Mouse (Mus musculus): ENCODE data around the gene Zfp940.
"Not testable (repeated sequence)": the region's sequence is repeated elsewhere in the genome, so short reads cannot be mapped to it uniquely, and the experiment has no call there.

Zfp940 gene

DNA sequence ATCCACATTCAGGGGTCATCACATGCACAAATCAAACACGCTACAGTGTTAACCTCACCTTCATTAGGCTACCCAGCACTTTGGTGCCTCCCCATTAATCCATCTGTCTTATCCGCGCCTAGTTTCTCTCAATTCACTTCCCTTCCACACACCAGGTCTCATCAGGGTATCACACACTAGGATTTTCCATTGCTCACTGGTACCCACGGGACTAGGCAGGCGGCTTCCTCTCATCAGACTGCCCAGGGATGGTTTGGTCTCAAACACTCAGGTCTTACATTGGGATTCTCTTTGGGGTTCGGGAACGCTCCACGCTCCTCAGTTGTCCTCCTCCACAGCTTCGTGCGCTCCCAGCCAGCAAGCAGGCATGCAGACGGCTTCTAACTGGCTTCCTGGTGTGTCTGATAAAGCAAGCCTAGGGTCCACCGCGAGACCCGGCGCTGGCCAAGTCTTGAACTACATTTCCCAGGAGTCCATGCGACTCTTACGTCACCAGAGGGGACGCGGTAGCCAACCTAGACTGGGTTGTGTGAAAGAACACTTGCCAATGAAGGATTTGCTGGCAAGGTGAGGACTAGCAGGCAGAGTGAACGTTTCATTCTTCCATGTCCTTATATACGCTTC lies at the start of gene Zfp940:
Gene Zfp940, minus strand, starts transcription at position 451 of the 624 bp plus-strand sequence.
- peak; percentile 76 for DNase-seq (ENCODE audit: extremely low read depth, insufficient read length, low spot score)

DNA sequence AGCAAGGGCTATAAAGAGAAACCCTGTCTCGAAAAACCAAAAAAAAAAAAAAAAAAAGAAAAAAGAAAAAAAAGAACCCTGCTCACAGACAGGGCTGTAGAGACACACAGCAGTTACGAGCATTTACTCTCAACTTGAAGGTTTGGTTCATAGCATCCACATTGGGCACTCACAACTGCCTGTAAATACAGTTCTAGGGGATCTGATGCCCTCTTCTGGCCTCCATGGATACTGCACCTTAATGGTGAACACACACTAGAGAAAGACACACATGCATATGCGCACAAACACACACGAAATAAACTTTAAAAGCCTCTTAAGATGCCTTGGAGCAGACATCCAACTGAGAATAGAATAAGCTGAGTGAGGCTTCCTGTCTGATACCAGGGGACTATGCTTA lies 44.9 kb upstream of the Zfp940 start:
- DNase-seq (ENCODE audit: extremely low read depth, insufficient read length, low spot score): no peak

DNA sequence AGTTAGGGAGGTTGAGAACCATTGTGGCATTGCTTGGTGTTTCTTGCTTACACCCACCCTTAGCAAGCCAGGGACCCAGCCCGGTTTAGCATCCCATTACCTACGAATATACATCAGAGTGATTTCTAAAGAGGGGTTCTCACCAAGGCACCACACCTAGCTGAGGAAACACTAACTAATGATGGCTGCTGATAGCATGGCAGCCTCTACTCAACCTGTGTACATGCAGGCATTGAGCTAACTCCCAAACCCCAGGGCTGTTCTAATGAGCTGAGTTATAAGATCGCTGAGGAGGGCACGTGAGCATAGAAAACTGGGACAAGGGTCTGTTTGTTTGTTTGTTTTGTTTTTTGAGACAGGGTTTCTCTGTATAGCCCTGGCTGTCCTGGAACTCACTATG lies 39.3 kb upstream of the Zfp940 start:
- DNase-seq (ENCODE audit: extremely low read depth, insufficient read length, low spot score): no peak

DNA sequence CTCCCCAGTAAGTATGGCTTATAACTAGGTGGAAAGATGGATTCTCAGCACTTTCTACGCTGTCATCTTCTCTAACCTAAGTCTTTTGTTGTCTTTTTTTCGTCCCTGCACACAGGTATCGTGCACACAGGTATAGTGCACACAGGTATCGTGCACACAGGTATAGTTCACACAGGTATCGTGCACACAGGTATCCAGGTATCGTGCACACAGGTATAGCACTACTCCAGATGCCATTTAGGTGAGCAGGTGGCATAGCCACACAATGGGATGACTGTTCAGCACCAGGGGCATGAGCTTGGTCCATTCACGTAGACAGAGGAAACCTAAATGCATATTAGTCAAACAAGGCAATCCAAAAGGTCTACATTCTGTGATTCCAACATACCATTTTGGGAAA lies 37.0 kb upstream of the Zfp940 start:
- DNase-seq (ENCODE audit: extremely low read depth, insufficient read length, low spot score): no peak

DNA sequence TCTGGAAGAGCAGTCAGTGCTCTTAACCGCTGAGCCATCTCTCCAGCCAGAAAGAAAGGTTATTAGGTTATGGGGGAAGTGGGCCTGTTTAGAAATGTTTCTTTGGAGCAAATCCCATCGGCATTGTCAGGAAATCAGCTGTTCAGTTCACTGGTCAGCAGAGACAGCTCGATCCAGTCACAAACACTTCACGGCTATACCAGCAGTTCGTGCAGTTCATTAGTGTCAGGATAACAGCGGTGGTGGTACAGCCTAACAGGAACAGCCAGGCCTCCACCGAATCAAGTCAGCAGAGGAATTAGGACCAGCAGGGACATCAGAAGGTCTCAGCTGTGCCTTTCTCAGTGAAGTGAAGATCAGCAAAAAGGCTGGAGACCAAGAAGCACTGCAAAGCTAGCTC lies 27.4 kb upstream of the Zfp940 start:
- no peak for DNase-seq (ENCODE audit: extremely low read depth, insufficient read length, low spot score)

DNA sequence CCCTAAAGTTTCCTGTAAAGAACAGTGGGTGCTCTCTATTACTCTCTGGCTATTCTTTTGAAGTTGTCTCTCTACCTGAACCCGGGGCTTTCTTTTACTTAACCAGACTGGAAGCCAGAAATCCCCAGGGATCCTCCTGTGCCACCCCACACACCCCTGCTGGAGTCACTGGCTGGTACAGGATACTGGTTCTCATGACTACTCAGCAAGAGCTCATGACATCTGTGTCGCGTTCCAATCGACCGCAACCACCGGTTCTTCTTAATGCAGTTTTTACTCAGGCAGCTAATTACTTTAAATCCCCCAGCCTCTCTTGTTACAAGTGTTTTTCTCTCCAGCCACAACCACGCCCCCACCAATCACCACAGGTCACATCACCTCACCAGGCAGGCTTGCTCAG lies 26.6 kb upstream of the Zfp940 start:
- DNase-seq (ENCODE audit: extremely low read depth, insufficient read length, low spot score): no peak

DNA sequence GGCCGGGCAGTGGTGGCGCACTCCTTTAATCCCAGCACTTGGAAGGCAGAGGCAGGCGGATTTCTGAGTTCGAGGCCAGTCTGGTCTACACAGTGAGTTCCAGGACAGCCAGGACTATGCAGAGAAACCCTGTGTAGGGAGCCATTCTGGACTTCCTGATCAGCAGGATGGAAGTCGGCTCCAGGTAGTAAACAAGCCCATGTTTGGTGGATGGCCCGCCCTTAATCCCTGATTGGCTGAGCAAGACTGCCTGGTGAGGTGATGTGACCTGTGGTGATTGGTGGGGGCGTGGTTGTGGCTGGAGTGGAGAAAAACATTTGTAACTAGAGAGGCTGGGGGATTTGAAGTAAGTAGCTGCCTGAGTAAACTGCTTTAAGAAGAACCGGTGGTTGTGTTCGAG lies 24.1 kb upstream of the Zfp940 start:
- DNase-seq (ENCODE audit: extremely low read depth, insufficient read length, low spot score): not testable (repeated sequence)

DNA sequence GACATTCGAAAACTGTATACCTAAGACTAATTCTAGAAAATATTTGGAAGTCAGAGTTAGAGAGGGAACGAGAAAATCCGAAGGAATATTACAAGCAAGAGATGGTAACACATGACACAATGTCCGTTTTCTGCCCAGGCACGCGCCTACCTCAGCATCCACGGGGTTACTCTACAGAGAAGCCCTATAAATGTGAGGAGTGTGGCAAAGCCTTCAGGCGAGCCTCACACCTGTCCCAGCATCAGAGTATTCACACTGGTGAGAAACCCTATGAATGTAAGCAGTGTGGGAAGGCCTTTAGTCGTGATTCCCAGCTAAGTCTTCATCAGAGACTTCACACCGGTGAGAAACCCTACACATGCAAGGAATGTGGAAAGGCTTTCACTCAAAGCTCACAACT lies 20.8 kb upstream of the Zfp940 start:
- no peak for DNase-seq (ENCODE audit: extremely low read depth, insufficient read length, low spot score)

DNA sequence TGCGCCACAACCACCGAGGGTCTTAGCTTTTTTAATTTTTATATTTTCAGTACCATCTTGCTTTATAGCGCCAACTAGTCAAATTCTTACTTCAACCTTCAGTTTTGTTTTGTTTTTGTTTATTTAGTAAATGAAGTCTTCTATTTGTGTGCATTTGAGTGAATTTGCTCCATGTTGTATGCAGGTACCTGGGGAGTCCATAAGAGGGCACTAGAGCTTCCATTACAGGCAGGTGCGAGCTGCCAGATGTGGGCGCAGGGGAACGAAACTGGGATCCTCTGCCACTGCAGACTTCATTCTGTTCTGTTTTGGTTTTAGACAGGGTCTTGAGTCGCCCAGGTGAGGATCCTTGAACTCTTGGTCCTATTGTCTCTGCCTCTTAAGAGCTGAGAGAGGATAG lies 8.2 kb upstream of the Zfp940 start:
- peak; percentile 15 for DNase-seq (ENCODE audit: extremely low read depth, insufficient read length, low spot score)

DNA sequence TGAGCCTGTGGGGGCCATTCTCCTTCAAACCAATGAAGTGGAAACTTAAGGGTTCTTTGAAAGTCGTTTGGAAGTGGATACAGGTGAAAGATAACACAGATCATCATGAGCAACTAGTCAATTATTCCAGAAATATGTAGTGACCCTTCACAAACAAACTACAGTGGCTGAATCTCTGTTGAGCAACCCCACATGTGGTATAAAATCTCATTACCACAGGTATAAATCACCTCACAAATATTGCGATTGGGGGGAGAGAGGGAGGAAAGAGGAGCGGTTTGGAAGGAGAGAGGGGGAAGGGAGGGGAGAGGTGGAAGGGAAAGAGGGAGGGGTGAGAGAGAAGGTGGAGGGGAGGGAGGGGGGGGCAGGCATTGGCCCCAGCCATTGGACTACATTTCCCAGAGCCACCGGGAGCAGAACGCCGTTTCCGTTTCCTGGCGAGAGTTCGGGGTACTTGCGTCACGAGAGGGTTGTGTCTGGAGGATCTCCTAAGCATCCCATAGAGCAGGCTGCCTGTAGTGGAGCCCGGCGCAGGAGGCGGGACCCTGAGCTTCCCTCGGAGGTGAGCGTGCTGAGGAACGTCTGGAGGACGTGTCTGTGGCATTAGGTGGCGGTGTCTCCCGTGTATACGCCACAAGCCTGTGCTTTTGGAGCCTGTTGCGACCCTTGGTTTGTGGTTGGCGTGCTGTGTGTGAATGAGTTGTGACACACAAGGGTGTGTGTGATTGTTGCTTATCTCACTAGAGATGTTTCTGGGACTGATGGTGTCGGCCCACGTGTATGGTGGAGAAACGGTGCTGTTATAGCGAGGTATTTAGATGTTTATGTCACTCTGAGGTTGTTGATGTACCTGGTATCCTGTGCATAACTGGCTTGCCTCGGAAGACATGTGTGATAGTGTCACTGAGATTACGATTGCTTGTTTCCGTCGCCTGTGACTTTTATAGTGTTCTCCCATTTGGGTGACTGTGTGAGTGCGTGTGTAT lies 6.4 kb upstream of the Zfp940 start, which contains the start of gene Zfp420:
Gene Zfp420, plus strand, starts transcription at position 448 of the 986 bp plus-strand sequence.
- peak; percentile 87 for DNase-seq (ENCODE audit: extremely low read depth, insufficient read length, low spot score)

DNA sequence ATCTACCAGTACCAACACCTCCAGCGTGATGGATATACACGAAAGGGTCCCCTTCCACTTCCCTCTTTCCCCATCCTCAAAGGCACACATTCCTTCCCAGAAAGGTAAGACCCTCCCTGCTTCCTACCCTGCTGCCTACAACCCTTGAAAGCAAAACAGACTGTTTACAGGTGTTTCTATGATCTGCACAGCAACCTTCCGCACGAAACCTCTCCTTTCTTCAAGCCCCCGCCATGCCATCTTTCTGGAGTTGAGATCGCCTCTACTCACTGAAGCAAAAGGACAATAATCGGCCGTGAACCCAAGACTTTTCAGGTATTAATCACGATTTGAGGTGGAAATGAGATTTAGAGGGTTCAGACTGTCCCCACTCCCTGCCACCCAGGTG lies 644 bp downstream of the Zfp940 start:
- DNase-seq (ENCODE audit: extremely low read depth, insufficient read length, low spot score): no peak

DNA sequence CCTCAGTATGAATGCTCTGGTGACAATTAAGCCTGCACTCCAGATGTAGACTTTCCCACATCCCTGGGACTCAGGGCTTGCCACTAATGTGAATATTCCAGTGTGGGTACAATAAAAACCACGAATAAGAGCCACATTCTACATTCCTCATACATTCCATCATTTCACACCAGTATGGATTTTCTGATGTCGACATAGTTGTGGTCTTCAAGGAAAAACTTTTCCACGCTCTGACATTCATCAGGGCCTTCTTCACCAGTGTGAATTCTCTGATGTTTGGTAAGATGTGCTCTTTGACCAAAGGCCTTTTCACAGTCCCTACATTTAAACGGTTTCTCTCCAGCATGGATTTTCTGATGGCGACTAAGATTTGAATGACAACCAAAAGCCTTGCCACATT lies 8.9 kb downstream of the Zfp940 start:
- DNase-seq (ENCODE audit: extremely low read depth, insufficient read length, low spot score): peak; percentile 63

DNA sequence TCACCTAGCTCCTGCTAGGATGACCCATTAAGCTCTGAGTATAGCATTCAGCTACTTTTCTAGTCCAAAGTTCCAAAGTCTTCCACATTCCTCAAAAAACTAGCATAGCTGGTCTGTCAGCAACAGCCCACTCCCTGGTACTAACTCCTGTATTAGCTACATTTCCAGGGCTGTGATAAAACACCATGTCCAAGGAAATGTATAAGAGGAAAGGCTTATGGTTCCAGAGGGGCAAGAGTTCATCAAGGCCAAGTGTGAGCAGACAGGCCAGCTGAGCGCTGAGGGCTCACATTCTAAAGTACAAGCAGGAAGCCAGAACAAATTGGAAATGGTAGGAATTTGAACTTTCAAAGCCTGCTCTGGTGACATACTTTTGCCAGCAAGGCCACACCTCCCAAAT lies 11.4 kb downstream of the Zfp940 start:
- no peak for DNase-seq (ENCODE audit: extremely low read depth, insufficient read length, low spot score)

DNA sequence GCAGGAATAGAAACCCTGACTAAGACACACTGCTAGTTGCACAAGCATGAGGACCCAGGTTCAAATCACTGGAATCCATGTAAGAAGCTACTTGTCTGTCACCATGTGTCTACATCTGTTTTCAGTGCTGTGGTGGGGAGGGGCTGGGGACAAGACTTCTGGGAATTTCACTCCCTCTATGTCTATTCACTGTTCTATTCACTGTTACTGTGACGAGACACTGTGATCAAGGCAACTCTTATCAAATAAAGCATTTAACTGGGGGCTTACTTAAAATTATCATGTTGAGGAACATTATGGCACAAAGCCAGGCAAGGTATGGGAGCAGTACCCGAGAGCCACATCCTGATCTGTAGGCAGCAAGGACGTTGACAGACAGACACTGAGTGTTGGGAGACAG lies 14.2 kb downstream of the Zfp940 start:
- DNase-seq (ENCODE audit: extremely low read depth, insufficient read length, low spot score): no peak

DNA sequence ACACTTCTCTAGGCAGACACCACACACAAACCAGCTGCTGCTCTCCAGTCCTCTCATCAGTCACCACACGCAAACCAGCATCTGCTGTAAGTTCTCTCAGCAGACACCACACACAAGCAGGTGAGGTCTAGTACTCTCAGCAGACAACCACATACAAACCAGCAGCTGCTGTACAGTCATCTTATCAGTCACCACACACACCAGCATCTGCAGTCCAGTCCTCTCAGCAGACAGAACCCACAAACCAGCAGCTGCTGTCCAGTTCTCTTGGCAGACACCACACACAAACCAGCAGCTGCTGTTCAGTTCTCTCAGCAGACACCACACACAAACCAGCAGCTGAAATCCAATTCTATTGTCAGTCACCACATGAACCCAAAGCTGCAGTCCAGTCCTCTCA lies 16.7 kb downstream of the Zfp940 start:
- peak; percentile 27 for DNase-seq (ENCODE audit: extremely low read depth, insufficient read length, low spot score)

DNA sequence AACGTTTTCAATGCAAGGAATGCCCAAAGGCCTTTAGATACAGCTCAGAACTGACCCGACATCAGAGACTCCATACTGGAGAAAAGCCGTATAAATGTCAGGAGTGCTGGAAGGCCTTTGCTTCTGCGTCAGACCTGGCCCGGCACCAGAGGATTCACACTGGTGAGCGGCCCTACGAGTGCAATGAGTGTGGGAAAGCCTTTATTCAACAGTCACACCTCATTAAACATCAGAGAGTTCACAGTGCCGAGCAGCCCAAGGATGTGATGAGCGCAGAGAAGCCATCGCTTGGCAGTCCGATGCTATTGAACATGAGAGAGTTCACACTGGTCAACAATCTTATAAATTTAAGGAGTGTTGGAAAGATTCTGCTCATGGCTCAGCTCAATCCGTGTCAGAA lies 23.7 kb downstream of the Zfp940 start:
- no peak for DNase-seq (ENCODE audit: extremely low read depth, insufficient read length, low spot score)

DNA sequence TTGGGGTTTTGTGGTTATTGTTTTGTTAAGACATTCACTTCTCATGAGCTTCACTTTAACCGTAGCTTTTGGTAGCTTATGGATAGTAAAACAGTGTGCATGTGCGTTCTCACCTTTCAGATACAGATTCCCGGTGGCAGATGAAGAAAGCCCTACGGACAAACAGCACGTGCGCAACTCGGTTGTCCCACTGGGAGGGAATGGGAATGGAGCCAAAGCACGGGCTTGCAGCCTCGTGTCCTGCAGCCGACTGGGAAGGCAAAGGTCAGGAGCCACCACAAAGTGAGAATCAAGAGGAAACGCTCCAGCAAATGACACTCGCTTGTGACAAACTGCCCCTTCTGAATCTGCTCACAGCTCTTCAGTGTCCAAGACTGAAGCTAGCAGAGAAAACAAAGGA lies 25.5 kb downstream of the Zfp940 start:
- no peak for DNase-seq (ENCODE audit: extremely low read depth, insufficient read length, low spot score)

DNA sequence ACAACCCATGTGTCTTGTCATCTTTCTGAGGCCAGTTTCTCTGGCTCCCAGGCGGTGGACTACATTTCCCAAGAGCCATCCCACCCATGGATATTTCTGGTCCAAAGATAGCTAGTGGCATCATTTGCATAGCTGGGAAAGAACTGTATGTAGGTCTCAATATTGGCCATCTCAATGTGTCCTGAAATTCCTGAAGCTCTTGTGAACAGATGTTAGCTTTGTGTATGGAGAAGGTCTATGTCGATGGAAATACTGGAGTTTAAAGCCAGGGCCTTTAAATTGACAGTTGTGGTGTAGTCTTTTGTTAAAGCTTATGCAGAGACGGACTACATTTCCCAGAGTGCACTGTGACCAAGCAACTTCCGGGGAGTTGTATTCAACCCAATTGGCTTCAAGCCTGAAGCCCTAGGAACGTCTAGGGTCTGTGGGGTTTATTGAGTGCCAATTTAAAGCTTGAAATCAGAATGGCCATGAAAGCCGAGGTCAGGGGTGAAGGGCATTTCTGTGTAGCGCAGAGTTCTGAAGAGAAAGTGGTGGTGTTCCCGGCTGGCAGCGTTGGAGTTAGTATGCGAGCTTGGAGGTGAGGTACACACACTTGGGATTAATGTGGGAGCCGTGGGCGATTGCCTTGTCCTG lies 34.7 kb downstream of the Zfp940 start:
- peak; percentile 24 for DNase-seq (ENCODE audit: extremely low read depth, insufficient read length, low spot score)

DNA sequence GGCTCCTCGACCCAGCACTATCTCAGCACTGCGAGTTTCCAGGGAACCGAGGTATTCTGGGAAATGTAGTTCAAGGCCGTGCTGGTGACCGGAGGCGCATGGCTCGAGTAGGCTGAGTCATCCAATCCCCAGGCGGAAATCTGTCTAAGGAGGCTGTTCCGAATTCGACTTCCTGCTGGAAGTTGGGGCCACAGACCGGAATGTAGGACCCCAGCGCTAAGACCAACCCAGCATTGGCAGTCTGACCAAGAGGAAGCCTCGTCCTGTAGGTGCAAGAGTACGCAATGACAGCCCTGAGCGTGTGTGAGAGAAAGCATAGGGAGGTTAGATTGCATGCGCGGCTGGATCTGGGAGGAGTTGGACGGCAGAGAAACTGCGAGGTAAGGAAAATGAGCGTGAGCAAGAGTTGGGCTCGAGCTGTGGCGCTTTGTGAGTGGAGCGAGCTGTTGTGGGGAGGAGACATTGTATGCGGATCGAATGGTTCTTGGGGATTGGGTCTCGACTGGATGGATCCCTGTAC lies 37.5 kb downstream of the Zfp940 start, which contains the start of gene Zfp790:
Gene Zfp790, plus strand, starts transcription at position 205 of the 520 bp plus-strand sequence.
- peak; percentile 86 for DNase-seq (ENCODE audit: extremely low read depth, insufficient read length, low spot score)

DNA sequence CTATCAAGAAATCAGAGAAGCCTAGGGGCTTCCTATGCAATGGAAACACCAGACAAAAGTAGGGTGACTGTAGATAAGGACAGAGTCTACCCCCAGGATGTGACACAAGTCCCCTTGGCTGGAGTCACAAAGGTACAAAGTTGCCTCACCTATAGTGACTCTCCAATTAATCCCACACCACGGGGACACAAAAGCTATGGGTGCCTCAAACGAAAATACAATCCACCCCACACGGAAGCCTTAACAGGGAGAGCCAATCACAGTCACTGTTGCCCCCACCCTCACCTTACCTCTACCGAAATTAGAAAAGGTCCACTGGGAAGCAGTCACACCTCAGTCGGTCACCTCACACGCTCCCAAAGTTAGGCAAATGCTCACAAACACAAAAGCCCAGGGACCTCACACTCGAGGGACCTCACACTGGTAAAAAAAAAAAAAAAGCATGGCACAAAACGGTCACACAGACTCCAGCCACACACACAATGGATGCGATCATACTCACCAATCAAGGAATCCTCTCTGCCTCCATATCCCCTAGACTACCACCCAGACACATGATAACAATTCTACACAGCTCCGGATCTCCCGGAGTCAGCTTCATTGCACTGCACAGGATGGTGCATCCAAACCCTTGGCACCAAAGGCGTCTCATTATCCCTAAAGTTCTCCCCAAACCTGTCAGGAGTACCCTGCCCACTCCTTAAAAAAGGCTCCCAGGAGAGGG lies 38.2 kb downstream of the Zfp940 start:
- no peak for DNase-seq (ENCODE audit: extremely low read depth, insufficient read length, low spot score)

DNA sequence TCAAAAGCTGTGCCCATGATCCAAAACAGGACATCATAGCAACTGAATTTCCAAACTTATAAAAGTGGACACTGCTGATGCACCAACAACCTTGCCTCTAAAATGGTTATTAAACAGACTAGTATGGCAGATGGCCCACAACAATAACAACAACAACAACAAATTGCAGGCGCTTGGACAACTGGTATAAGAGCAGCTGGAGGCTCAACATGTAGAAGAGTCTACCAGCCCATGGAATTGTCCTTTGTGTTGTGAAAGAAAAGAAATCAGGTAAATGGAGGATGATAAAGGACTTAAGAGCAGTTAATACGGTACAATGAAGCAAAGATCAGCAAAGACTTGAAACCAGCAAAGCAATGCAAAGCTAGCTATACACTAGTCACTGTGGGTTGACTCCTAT lies 39.1 kb downstream of the Zfp940 start:
- DNase-seq (ENCODE audit: extremely low read depth, insufficient read length, low spot score): no peak
